Mouse (Mus musculus) small intestine, adult 2 months (tissue): ENCODE results near the gene Clic4.

Experiments
- CTCF ChIP-seq: fragments of 200-500 bp; IDR thresholded peaks from 2 replicates; pipeline ENCODE4 v1.5.1; 2012; ENCODE audit warnings: low read depth, mild to moderate bottlenecking, control low read depth, inconsistent platforms, low read length, moderate library complexity, mixed read lengths; ENCODE audit not compliant: insufficient replicate concordance, insufficient read length; ENCODE audit errors: extremely low read depth
- POLR2A ChIP-seq: fragments of 200-500 bp; IDR thresholded peaks from 2 replicates; pipeline ENCODE4 v1.6.1; 2012; ENCODE audit warnings: low read depth, mild to moderate bottlenecking, control low read depth, inconsistent platforms, low read length, moderate library complexity

GRCm38 (mm10) chr4:135221632-135222407, 50.8 kb downstream of the Clic4 start:
- TF ChIP-seq POLR2A (no peak), CTCF (no peak)
